Mouse (Mus musculus) CH12.LX (cell line): Measurements from ENCODE around the gene Txndc17. TPM values are rescaled to one million over a fixed set of nuclear protein-coding genes. Genes with fewer than 3 reads are reported as not detected.

ENCODE experiments used
- DNase-seq: peaks from one replicate; pipeline ENCODE4 v3.0.0-alpha.2; 2013; ENCODE audit errors: extremely low read depth
- H3K27ac ChIP-seq: 2 replicates; pipeline ENCODE4 v1.5.1; 2012; ENCODE audit warnings: low read depth, mild to moderate bottlenecking, control low read depth, moderate library complexity; ENCODE audit not compliant: insufficient read depth
- H3K27me3 ChIP-seq: replicated peaks from 2 replicates; pipeline ENCODE3; 2012; ENCODE audit warnings: inconsistent platforms
- H3K36me3 ChIP-seq, 2 experiments: replicated peaks in 1 of 2; 2 replicates each; pipeline versions ENCODE3 to v1.6.1; 2012; ENCODE audit warnings: inconsistent platforms in 1 of 2, low read length in 1 of 2, mild to moderate bottlenecking in 1 of 2, mixed read lengths in 1 of 2, moderate library complexity in 1 of 2; ENCODE audit not compliant: control insufficient read depth in 1 of 2, insufficient read depth in 1 of 2
- H3K4me1 ChIP-seq, 2 experiments: 2 replicates each; pipeline ENCODE4 v1.6.1; 2012; ENCODE audit warnings: inconsistent platforms in 1 of 2, moderate library complexity in 1 of 2; ENCODE audit not compliant: insufficient read depth in 2 of 2, control insufficient read depth in 1 of 2
- H3K4me2 ChIP-seq: 2 replicates; pipeline ENCODE4 v1.6.1; 2012; ENCODE audit warnings: low read depth, mild to moderate bottlenecking, control low read depth; ENCODE audit not compliant: poor library complexity, insufficient read depth, severe bottlenecking
- H3K4me3 ChIP-seq, 3 experiments: fragments of 150-350 bp in 1 of 3; sonication (generic) in 1 of 3; replicated peaks in 1 of 3; 2 replicates each; pipeline versions ENCODE3 to v1.5.1; 2011 to 2012; ENCODE audit warnings: low read depth in 2 of 3, low read length in 2 of 3, mild to moderate bottlenecking in 2 of 3, moderate library complexity in 2 of 3, control low read depth in 1 of 3, improper control_type of control experiment in 1 of 3, inconsistent platforms in 1 of 3, mixed read lengths in 1 of 3; ENCODE audit not compliant: poor library complexity in 1 of 3
- H3K79me2 ChIP-seq: replicated peaks from 2 replicates; pipeline ENCODE4 v1.6.1; 2012; ENCODE audit warnings: mild to moderate bottlenecking, moderate library complexity; ENCODE audit not compliant: control insufficient read depth, poor library complexity, insufficient read depth, severe bottlenecking; ENCODE audit errors: extremely low read depth
- H3K9ac ChIP-seq: 2 replicates; pipeline ENCODE4 v1.6.1; 2012; ENCODE audit warnings: low read depth, mild to moderate bottlenecking, control low read depth, moderate library complexity; ENCODE audit not compliant: insufficient read depth
- H3K9me3 ChIP-seq: replicated peaks from 2 replicates; pipeline ENCODE3; 2012; ENCODE audit warnings: low read length, inconsistent platforms, mixed read lengths
- BHLHE40 ChIP-seq: IDR thresholded peaks from 2 replicates; pipeline ENCODE4 v1.6.1; 2011; ENCODE audit warnings: mild to moderate bottlenecking, low read depth, low read length, improper control_type of control experiment
- EP300 ChIP-seq: IDR thresholded peaks from 2 replicates; pipeline ENCODE4 v1.6.1; 2011; ENCODE audit warnings: low read length, improper control_type of control experiment
- GABPA ChIP-seq: IDR thresholded peaks from 2 replicates; pipeline ENCODE4 v1.6.1; 2012; ENCODE audit warnings: low read depth, low read length, improper control_type of control experiment, inconsistent platforms; ENCODE audit not compliant: insufficient replicate concordance
- HCFC1 ChIP-seq: IDR thresholded peaks from 2 replicates; pipeline ENCODE4 v1.6.1; 2012; ENCODE audit warnings: low read depth, mild to moderate bottlenecking, inconsistent platforms, low read length, improper control_type of control experiment
- JUN ChIP-seq: IDR thresholded peaks from 2 replicates; pipeline ENCODE4 v1.6.1; 2011; ENCODE audit warnings: low read depth, mild to moderate bottlenecking, low read length, improper control_type of control experiment, moderate library complexity; ENCODE audit not compliant: insufficient read depth
- JUND ChIP-seq: conservative IDR thresholded peaks from 2 replicates; pipeline ENCODE4 v1.6.1; 2011; ENCODE audit warnings: low read depth, low read length, improper control_type of control experiment
- KAT2A ChIP-seq: IDR thresholded peaks from 2 replicates; pipeline ENCODE4 v1.6.1; 2012; ENCODE audit warnings: low read length, improper control_type of control experiment, inconsistent platforms; ENCODE audit not compliant: insufficient replicate concordance
- MAFK ChIP-seq: IDR thresholded peaks from 2 replicates; pipeline ENCODE4 v1.6.1; 2011; ENCODE audit warnings: low read length, improper control_type of control experiment; ENCODE audit not compliant: insufficient replicate concordance
- MAX ChIP-seq: IDR thresholded peaks from 2 replicates; pipeline ENCODE4 v1.6.1; 2011; ENCODE audit warnings: low read length, improper control_type of control experiment
- MAZ ChIP-seq: IDR thresholded peaks from 2 replicates; pipeline ENCODE4 v1.6.1; 2012; ENCODE audit warnings: low read depth, mild to moderate bottlenecking, inconsistent platforms, low read length, improper control_type of control experiment, moderate library complexity
- MEF2A ChIP-seq: IDR thresholded peaks from 2 replicates; pipeline ENCODE4 v1.6.1; 2014; ENCODE audit warnings: low read depth, mild to moderate bottlenecking, inconsistent platforms, low read length, improper control_type of control experiment, borderline replicate concordance
- MXI1 ChIP-seq: IDR thresholded peaks from 2 replicates; pipeline ENCODE4 v1.6.1; 2011; ENCODE audit warnings: mild to moderate bottlenecking, low read depth, low read length, improper control_type of control experiment
- MYC ChIP-seq: IDR thresholded peaks from 2 replicates; pipeline ENCODE4 v1.6.1; 2011; ENCODE audit warnings: low read depth, mild to moderate bottlenecking, improper control_type of control experiment, low read length
- RCOR1 ChIP-seq: conservative IDR thresholded peaks from 2 replicates; pipeline ENCODE4 v1.6.1; 2012; ENCODE audit warnings: low read depth, mild to moderate bottlenecking, inconsistent platforms, low read length, improper control_type of control experiment
- TBP ChIP-seq: conservative IDR thresholded peaks from 2 replicates; pipeline ENCODE4 v1.6.1; 2011; ENCODE audit warnings: low read depth, low read length, improper control_type of control experiment
- TCF12 ChIP-seq: IDR thresholded peaks from 2 replicates; pipeline ENCODE4 v1.6.1; 2014; ENCODE audit warnings: low read depth, mild to moderate bottlenecking, inconsistent platforms, low read length, improper control_type of control experiment
- UBTF ChIP-seq: IDR thresholded peaks from 2 replicates; pipeline ENCODE4 v1.6.1; 2012; ENCODE audit warnings: low read depth, mild to moderate bottlenecking, inconsistent platforms, low read length, improper control_type of control experiment, moderate library complexity
- USF1 ChIP-seq: IDR thresholded peaks from 2 replicates; pipeline ENCODE4 v1.6.1; 2014; ENCODE audit warnings: low read depth, mild to moderate bottlenecking, inconsistent platforms, low read length, improper control_type of control experiment
- ZKSCAN1 ChIP-seq: IDR thresholded peaks from 2 replicates; pipeline ENCODE4 v1.6.1; 2012; ENCODE audit warnings: low read depth, inconsistent platforms, low read length, improper control_type of control experiment, borderline replicate concordance
- ZNF384 ChIP-seq: IDR thresholded peaks from 2 replicates; pipeline ENCODE4 v1.6.1; 2012; ENCODE audit warnings: low read depth, low read length, improper control_type of control experiment, inconsistent platforms
- dilution Hi-C: fragments of 300-500 bp; cut with MboI; formaldehyde crosslinking; loops from 2 replicates; pipeline ENCODE4 v1.14.3; 2020; ENCODE audit warnings: low sequenced_read_pairs; ENCODE audit not compliant: extremely low pct_unique_long_range_greater_than_20kb, extremely low pct_ligation_motif_present
- in situ Hi-C: fragments of 300-500 bp; cut with MboI; formaldehyde crosslinking; loops from 3 replicates; pipeline ENCODE4 v1.14.3; 2019; ENCODE audit warnings: low sequenced_read_pairs, low pct_ligation_motif_present, low pct_unique_long_range_greater_than_20kb, mixed read lengths
- polyA plus RNA-seq: library from polyadenylated mRNA; unstranded; fragments of >175 nt; gene quantifications from 2 replicates; pipeline ENCODE4 v1.2.1, GENCODE M21; 2012; ENCODE audit warnings: low read depth; ENCODE audit not compliant: insufficient read length
- total RNA-seq, 2 experiments: library from RNA; depleted of rRNA; stranded (reverse); fragments of 300-350 nt in 1 of 2; fragments of >200 nt in 1 of 2; gene quantifications; 2 replicates each; pipeline ENCODE4 v1.2.3; 2012 to 2014

Txndc17 gene
- total and polyA plus RNA-seq, 3 experiments = 126 to 182 (median 177) TPM

- TF ChIP-seq ZNF384 (no peak), ZKSCAN1 (no peak), MAFK (no peak), MAX (no peak), MXI1 (no peak), MEF2A (no peak), JUN (no peak), RCOR1 (no peak), EP300 (no peak), USF1 (no peak), JUND (no peak), MAZ (no peak), MYC (no peak), TBP (no peak)
- TF ChIP-seq, all 38 proteins: peak for 0
- Histone ChIP-seq H3K79me2 (no peaks in the 10 kb centered on the region), H3K4me1 (peaks cover 0 to 7% of the 10 kb centered on the region in 2 experiments; a peak in 1 of 4 replicates), H3K36me3 (peaks cover 43 to 83% of the 10 kb centered on the region in 2 experiments), H3K9me3 (no peaks in the 10 kb centered on the region), H3K4me3 (no peak overlapping the region), H3K27me3 (no peaks in the 10 kb centered on the region), H3K9ac (no peak overlapping the region), H3K27ac (no peak overlapping the region), H3K4me2 (no peak overlapping the region)
- in situ Hi-C loops (no loop called here), dilution Hi-C loops (no loop called here)
- DNase-seq = no peak
Measured at GRCm38 (mm10) chr11:72176553-72176952, 30.8 kb upstream of the Txndc17 start.

GRCm38 (mm10) chr11:72180556-72180955, 26.8 kb upstream of the Txndc17 start:
- no peak for DNase-seq
- Histone ChIP-seq H3K4me2 (no peak overlapping the region), H3K4me1 (peaks cover 0 to 7% of the 10 kb centered on the region in 2 experiments; a peak in 1 of 4 replicates), H3K27me3 (no peaks in the 10 kb centered on the region), H3K9me3 (no peaks in the 10 kb centered on the region), H3K9ac (no peak overlapping the region), H3K4me3 (no peak overlapping the region), H3K79me2 (no peaks in the 10 kb centered on the region), H3K36me3 (peaks cover 28 to 68% of the 10 kb centered on the region in 2 experiments), H3K27ac (no peak overlapping the region)
- TF ChIP-seq KAT2A = no peak
- no peak for TF ChIP-seq BHLHE40
- TF ChIP-seq UBTF = no peak
- TF ChIP-seq GABPA = no peak
- no peak for TF ChIP-seq TCF12
- TF ChIP-seq HCFC1 = no peak
- no peak for TF ChIP-seq MAZ
- in situ Hi-C loops = no loop called here
- dilution Hi-C loops = no loop called here
